Mouse (Mus musculus): ENCODE results near the gene Atad1. TPM values are rescaled to one million over a fixed set of nuclear protein-coding genes. Genes with fewer than 3 reads are reported as not detected.
"Not testable (repeated sequence)": the region's sequence is repeated elsewhere in the genome, so short reads cannot be mapped to it uniquely, and the experiment has no call there.

The Atad1 gene
- total RNA-seq, 2 experiments from 2014 or later: 62.9 to 77.7 TPM

DNA sequence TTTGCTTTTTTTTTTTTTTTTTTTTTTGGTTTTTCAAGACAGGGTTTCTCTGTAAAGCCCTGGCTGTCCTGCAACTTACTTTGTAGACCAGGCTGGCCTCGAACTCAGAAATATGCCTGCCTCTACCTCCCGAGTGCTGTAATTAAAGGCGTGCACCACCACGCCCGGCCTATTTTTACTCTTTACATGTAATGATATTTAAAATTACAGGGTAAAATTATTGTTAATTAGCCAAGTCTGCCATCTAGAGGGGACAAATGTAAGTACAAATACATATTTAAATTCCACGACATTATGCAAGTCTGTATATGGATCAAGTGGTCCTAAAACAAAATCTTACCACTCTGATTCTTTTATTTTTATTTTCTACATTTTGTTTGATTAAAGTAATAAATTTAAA lies 49.9 kb downstream of the Atad1 start:
- peak; percentile 48 for ATAC-seq (replicated peaks; ENCODE audit: poor library complexity, severe bottlenecking)

DNA sequence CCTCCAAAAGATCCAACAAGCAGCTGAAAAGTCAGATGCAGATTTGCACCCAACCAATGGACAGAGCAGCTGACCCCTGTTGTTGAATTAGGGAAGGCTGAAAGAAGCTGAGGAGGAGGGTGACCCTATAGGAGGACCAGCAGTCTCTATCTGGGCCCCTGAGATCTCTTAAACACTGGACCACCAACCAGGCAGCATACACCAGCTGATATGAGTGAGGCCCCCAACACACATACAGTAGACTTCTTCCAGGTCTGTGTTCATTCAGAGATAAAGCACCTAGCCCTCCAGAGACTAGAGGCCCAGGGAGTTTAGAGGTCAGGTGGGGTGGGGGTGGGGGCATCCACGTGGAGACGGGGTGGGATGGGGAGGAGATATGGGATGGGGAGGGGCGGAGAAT lies 51.4 kb downstream of the Atad1 start:
- ATAC-seq (replicated peaks; ENCODE audit: poor library complexity, severe bottlenecking): not testable (repeated sequence)

DNA sequence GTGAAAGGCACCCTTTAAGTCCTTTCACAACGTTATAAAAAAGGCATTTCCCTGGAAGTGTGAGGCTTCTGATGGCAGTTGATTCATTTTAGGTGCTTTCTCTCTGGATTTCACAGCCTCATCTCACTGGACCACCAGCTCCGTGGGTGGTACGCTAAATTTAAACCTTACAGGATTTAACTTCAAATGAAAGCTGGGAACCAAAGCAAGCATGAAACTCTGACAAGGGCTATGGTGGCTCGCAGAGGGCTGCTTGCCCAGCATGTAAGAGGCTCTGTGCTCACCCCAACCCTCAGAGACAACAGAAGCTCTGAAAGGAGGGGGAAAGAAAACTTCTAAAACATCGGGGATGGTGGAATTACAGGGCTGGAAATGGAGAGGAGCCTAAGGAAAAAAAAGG lies 51.9 kb downstream of the Atad1 start:
- no peak for ATAC-seq (replicated peaks; ENCODE audit: poor library complexity, severe bottlenecking)

DNA sequence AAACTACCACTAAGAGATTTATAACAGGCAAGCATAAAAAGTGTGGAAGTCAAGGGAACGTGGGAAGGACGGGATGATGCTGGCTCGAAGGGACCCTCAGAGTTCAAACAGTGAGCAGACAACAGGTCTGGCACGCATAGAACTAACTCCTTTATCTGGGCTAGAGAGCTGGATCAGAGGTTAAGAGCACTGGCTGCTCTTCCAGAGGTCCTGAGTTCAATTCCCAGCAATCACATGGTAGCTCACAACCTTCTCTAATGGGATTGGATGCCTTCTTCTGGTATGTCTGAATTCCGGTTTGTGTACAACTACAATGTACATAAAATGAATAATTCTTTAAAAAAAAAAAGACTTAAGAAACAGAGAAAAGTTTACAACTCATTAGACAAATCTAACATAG lies 56.5 kb downstream of the Atad1 start:
- ATAC-seq (replicated peaks; ENCODE audit: poor library complexity, severe bottlenecking): no peak

DNA sequence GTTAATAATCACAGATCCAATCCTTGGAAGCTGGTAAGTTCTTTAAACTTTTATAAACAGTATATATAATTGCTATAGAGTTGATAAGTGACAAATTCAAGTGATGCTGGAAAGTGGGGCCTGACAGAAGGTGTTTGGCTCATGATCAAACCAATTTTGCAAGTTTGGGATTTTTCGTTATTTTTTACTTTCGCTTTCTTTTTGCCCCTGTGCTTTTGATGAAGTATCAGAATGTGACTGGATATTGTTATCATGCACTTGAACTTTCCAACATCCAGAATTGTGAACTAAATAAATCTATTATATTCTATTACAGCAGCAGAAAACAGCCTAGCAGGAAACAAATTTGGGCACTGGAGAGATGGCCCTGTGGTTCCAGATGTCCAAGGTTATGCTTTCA lies 58.7 kb downstream of the Atad1 start:
- ATAC-seq (replicated peaks; ENCODE audit: poor library complexity, severe bottlenecking): no peak

DNA sequence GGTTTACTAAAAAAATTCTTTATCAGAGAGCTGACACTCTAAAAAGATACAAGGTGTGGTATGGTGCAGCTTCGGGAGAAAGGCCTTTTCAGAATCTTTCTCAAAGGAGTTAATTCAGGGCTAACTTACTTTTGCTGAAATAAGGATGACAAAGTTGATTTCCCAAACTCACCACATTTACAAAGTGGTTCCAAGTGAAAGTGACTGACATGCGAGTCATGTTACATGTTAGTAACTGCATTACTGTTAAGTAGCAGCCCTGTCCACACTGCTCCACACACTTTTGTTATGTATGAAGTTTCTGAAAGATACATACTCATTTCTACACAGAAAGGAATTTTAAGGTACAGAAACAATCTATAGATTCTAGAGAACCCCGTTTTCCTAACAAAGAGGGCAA lies 63.8 kb downstream of the Atad1 start:
- ATAC-seq (replicated peaks; ENCODE audit: poor library complexity, severe bottlenecking): no peak

DNA sequence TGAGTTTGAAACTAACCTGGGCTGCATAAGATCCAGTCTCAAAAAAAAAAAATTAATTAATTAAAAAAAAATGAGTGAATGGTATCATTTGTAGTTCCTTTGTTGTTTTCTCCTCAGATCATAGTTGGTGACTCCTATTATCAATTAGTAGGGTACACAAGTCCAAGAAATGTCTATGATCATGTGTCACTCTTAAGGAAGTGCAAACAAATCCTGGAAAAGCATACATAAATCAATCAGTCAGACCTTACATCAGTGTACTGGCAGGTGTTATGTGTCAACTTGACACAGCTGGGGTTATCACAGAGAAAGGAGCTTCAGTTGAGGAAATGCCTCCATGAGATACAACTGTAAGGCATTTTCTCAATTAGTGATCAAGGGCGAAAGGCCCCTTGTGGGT lies 71.8 kb downstream of the Atad1 start:
- ATAC-seq (replicated peaks; ENCODE audit: poor library complexity, severe bottlenecking): not testable (repeated sequence)

DNA sequence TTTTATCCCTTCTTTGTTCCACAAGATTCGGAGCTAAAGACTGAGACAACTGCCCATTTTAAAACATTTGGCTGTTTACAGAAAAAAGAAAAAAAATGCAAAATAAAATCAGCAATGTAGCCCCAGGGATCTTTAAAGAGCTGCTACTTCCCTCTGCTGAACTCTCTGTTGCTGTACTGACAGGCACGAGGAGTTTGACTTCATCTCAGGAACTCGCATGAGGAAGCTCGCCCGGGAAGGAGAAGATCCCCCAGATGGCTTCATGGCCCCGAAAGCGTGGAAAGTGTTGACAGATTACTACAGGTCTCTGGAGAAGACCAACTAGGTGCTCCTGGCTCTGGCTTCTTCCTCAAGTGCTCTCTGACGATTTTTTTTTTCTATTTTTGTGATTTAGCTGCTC lies 74.3 kb downstream of the Atad1 start:
- no peak for ATAC-seq (replicated peaks; ENCODE audit: poor library complexity, severe bottlenecking)

DNA sequence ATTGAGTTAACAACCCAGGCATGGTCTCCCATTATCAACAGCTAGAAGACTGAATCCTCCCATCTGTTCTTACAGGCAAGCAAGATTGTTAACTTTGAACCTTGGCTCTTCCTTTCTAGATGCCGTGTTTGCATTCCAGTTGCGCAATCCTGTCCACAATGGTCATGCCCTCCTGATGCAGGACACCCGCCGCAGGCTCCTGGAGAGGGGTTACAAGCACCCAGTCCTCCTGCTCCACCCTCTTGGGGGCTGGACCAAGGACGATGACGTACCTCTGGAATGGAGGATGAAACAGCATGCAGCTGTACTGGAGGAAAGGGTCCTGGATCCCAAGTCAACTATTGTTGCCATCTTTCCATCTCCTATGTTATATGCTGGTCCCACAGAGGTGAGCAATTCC lies 76.7 kb downstream of the Atad1 start:
- peak; percentile 17; the same call in 1 of the 2 replicates for ATAC-seq (replicated peaks; ENCODE audit: poor library complexity, severe bottlenecking)

DNA sequence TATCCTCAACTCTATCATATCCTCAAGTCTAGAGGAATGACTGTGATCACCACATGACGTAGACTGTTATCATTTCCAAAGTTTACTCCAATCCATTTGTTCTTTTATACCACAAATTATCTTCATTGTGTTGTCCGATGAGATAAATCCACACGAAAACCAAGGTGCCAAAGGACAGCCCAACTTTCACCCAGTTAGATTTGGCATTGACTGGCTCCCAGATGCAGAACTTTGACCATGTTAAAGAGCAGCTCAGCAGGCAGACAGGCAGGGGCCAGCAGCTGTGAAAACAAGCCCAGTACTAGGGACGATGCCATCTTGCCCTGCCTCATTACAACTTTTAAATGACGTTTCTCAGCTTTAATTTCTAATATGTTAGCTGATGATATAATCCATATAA lies 80.2 kb downstream of the Atad1 start:
- ATAC-seq (replicated peaks; ENCODE audit: poor library complexity, severe bottlenecking): no peak

DNA sequence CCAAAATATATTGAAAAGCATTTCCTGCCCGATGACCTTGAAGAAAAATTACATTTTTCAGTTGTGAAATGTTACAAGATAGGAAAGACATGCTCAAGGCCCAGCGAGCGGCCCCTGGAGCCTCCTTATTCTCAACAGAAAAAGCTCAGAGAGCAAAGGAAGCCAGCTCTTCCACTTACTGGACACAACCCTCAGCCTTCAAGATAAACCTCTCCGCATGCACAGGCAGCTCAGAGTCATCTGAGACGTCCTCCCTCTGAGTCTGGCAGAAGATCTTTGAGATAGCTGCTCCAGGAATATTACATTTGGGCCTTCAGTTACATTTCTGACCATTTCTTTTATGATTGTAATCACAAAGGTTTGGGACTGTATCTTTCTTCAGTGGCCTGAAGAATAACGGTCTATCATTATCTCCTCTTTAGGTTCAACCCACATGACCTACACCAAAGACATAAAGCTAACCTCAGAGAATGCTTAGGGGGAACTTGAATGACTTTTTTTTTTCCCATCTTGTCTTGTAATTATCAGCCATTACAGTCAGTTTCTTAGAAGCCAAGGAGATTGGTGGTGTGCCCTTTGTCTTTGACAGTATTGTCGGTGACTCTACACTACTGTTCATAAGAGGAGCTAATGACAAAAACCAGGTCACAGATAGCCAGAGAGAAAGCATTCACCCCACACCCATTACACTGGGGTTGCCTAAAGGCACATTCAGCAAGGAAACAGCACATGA lies 85.8 kb downstream of the Atad1 start:
- ATAC-seq (replicated peaks; ENCODE audit: poor library complexity, severe bottlenecking): no peak

DNA sequence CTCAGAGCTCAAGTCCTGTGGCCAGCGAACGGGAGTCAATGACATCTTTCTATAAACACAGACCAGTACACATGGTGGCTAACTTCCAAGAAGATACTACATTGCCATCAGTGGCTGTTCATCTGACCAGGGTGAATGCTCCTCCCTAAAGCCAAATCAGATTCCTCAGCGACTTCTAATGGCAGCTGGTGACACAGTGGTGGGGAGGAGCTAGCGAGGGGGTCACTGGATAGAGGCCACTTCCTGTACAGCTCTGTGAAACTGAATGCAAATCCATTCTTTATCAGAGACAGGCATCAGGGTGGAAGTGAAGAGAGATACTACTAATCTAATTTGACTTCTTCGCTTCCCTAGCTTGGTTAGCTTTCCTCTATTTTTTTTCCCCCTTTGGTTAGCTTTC lies 86.5 kb downstream of the Atad1 start:
- 0 out of 2 replicates have a peak, but pooled peaks have one; percentile 22 for ATAC-seq (replicated peaks; ENCODE audit: poor library complexity, severe bottlenecking)

DNA sequence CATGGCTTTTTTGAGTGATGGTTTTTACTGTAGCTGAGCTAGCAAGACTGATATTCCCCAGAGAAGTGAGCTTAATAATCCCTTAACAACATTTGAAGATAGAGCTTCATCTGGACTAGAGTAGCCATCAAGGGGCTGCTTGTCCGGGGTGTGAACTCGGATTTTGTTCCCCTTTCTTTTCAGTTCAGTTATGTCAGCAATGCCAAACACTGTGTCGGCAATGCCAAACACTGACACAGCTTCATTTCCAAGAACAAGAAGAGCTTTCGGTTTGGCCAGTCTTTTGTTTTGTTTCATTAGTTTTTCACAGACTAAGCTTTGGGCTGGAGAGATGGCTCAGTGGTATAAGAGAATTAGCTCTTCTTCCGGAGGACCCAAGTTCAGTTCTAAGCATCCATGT lies 88.5 kb downstream of the Atad1 start:
- ATAC-seq (replicated peaks; ENCODE audit: poor library complexity, severe bottlenecking): no peak

DNA sequence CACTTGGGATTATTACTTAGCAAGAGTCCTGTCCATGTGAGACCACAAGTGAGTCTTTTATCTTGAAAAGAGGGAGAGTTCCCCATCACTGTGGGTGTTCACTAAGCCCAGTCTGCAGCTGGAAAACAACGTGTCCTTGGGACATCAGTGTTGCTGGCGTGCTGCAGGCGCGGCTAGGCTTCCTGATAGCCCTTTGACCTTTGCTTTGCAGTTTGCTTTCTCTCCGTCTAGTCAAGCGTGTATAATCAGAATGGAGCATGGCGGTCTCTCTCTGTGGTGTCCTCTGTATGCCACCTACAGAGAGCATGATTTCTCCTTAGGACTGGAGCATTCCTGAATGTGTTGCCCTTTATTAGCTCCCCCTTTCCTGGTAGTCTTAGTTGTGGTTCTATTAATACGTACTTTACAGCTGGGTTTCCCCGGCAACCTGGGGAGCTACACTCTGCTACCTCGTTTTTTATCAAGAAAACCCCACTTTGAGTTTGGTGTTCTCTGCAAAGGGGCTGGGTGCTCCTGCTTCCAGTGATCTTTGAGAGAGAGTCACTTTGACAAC lies 91.5 kb downstream of the Atad1 start:
- ATAC-seq (replicated peaks; ENCODE audit: poor library complexity, severe bottlenecking): no peak

DNA sequence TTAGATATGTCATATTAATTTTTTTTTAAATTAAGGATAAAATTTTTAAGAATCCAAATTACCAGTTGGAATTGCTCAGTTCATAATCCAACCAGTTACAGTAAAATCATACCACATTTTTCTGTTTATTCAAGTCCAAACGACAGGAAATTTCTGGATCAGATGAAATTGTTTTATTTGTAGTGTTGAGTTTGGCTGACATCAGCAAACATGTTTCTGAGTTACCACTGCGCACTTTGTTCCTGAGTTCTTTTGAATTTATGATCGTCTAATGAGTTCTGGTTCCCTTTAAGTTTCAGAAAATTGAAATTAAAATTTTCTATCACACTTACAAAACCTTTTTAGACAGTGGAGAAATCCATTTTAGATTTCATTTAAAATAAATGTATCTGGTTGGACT lies 93.2 kb downstream of the Atad1 start:
- ATAC-seq (replicated peaks; ENCODE audit: poor library complexity, severe bottlenecking): no peak

DNA sequence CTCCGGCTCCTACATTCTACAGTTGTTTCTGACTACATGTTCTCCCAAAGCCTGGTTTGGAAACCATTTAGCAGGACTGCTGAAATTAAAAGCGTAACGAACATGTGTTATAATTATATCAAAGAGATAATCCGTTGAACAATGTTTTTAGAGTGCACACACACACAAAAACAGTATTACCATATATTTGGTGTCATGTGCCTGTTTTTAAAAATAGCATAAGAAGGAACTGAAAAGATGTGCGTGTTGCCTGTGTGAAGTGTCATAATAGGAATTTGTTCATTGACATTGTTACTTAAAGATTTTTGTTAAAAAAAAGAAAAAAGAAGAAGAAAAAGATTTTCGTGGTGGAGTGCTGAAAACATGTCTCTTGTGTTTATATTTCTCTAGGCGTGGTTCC lies 93.6 kb downstream of the Atad1 start:
- peak; percentile 48 for ATAC-seq (replicated peaks; ENCODE audit: poor library complexity, severe bottlenecking)

DNA sequence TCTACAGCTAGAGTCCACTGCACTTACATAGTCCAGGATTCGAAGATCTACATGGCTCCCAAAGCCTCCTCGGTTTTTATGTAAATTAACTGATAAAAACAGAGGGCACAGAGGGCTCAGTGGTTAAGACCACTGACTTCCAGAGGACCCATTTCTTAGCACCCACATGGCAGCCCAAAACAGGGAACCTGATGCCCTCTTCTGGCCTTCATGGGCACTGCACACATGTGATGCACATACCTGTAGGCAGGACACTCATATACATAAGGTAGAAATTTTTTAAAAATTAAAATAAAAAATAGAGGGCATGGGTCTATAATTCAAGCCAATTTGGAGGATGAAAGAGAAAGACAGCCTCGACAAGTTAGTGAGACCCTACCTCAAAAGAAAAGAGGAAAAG lies 95.9 kb downstream of the Atad1 start:
- ATAC-seq (replicated peaks; ENCODE audit: poor library complexity, severe bottlenecking): no peak

DNA sequence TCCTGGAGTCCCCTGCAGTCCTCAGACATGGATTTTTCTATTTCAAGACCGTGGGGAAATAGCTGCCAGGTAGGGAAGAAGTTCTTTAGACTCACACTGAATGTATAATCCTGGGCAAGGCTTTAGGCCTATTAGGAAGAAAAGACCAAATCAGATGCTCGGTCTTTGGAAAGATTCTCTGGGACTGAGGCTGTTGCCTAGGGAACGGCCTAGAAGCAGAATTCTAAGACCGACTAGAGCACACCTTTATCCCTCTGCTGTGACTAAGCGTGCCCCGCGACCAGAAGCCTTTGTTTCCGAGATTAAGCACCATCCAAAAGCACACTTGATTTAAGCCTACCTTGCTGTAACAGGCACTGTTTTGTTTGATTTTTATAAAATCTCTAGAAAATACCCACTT lies 97.6 kb downstream of the Atad1 start:
- ATAC-seq (replicated peaks; ENCODE audit: poor library complexity, severe bottlenecking): no peak

DNA sequence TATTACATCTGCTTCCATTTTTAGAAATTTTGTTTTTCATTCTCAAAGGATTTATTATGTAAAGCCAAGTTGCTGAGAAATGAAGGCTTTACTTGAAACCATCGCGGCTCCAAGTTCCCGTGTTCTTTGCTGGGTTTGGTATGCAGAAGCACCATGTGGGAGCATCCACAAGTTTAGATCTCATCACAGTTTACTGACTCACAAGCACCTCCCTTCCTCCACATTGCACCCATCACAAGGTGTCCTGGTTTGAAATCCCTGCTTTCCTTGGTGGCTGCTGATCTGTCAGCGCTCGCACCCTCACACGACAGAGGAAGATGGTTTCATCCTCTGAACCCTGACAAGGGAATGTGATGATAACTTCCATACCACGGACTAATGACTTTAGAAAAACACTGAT lies 98.1 kb downstream of the Atad1 start:
- ATAC-seq (replicated peaks; ENCODE audit: poor library complexity, severe bottlenecking): no peak

DNA sequence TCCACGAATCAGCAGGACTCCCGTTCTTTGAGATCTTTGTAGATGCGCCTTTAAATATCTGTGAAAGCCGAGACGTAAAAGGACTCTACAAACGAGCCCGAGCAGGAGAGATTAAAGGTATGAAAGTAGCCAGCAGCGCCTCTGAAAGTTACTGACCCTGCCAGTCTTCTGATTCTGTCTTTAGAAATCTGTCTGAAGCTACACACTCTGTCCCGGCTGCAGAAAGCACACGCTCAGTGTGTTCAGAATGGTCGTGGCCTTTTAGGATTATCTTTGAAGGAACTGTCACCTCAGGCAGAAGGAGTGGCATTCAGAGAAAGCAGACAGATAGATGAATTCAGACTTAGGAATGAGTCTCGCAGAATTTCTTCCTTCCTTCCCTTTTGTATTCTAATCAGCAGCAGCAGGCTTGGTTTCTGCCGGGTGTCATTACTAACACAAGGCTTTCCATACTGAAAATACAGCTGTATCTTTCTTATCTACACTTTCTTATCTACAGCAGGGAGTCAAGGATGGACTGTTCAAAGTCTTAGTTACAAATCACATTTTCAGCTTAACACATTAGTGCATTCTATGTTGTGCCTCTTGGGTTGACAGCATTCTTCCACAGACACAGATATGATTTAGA lies 101.2 kb downstream of the Atad1 start:
- ATAC-seq (replicated peaks; ENCODE audit: poor library complexity, severe bottlenecking): no peak

DNA sequence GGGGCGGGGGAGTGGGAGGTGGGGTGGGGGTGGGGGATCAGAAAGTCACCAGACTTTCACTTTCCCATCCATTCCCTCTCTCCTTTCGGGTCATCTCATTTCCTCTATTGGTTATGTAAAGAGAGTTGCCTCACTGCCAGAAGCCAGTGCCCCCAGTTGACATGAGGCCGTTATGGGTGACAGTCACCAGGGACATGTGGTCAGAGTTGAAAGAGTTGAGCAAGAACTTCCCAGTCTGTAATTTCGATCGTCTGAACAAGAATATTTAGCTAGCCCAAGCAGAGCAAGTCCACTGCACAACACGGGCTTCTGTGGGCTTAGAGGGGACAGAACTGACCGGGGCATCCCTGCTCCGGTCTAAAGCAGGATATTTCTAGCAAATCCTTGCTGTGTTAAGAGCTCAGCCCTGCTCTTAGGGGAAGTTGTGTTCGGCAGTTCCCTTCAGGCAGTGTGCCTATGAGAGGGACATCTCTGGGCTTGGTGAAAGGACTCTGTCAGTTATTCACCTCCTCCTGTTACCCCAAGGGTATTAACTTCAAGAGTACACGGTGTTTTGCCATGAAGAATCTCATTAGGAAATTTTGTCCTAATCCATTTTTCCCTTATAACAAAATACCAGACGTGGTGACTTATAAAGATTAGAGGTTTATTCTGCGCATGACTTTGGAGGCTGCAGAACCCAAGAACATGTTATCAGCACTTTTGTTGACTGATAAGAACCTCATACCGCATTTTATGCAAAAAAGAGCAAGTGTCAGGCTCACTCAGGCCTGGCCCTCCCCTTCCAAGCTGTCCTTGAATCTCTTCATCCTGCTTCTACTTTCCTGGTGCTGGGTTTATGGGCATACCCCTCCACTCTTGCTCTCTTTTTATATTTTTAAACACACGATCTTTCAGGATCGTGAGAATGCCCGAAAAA lies 102.0 kb downstream of the Atad1 start:
- peak; percentile 99 for ATAC-seq (replicated peaks; ENCODE audit: poor library complexity, severe bottlenecking)

Measured in granulocyte monocyte progenitor cell, adult 5-6 weeks (primary cell).